Mouse (Mus musculus) cortical plate, adult 2 months (tissue): ENCODE data around the gene Rubcnl. TPM values are rescaled to one million over a fixed set of nuclear protein-coding genes. Genes with fewer than 3 reads are reported as not detected.

ENCODE experiments used
- H3K27ac ChIP-seq: fragments of 200-500 bp; 2 replicates; pipeline ENCODE4 v1.5.1; 2012; ENCODE audit warnings: low read length, control low read depth, inconsistent platforms; ENCODE audit not compliant: insufficient read depth
- H3K4me1 ChIP-seq: fragments of 200-500 bp; 2 replicates; pipeline ENCODE4 v1.6.1; 2011; ENCODE audit warnings: low read length; ENCODE audit not compliant: control insufficient read depth, insufficient read depth
- H3K4me3 ChIP-seq: fragments of 200-500 bp; 2 replicates; pipeline ENCODE4 v1.5.1; 2011; ENCODE audit warnings: mild to moderate bottlenecking, low read length, control low read depth; ENCODE audit not compliant: insufficient read depth
- CTCF ChIP-seq: fragments of 200-500 bp; IDR thresholded peaks from 2 replicates; pipeline ENCODE4 v1.5.1; 2011; ENCODE audit warnings: mild to moderate bottlenecking, control low read depth, low read length; ENCODE audit not compliant: insufficient read depth; ENCODE audit errors: extremely low read depth
- POLR2A ChIP-seq: fragments of 200-500 bp; IDR thresholded peaks from 2 replicates; pipeline ENCODE4 v1.6.1; 2011; ENCODE audit warnings: mild to moderate bottlenecking, low read length, control low read depth; ENCODE audit not compliant: insufficient read depth; ENCODE audit errors: extremely low read depth
- polyA plus RNA-seq: library from polyadenylated mRNA; depleted of rRNA; stranded (reverse); fragments of >200 nt; gene quantifications from 2 replicates; pipeline ENCODE4 v1.2.3, GENCODE M21; 2012

Rubcnl gene
- polyA plus RNA-seq, 1 experiment: 1.6 TPM

GRCm38 (mm10) chr14:75010986-75011655, 4.7 kb upstream of the Rubcnl start:
- TF ChIP-seq CTCF: no peak
- no peak for TF ChIP-seq POLR2A
- no peaks in the 10 kb centered on the region for H3K4me1 ChIP-seq
- no peak overlapping the region for H3K4me3 ChIP-seq
- no peak overlapping the region for H3K27ac ChIP-seq

GRCm38 (mm10) chr14:75016715-75017020, 841 bp downstream of the Rubcnl start:
- no peaks in the 10 kb centered on the region for H3K4me1 ChIP-seq
- TF ChIP-seq POLR2A (no peak), CTCF (no peak)
- no peak overlapping the region for H3K27ac ChIP-seq
- H3K4me3 ChIP-seq: peak overlapping the region; percentile 41

- H3K27ac ChIP-seq: no peak overlapping the region
- no peak for TF ChIP-seq CTCF
- TF ChIP-seq POLR2A: no peak
- H3K4me1 ChIP-seq: no peaks in the 10 kb centered on the region
- no peak overlapping the region for H3K4me3 ChIP-seq
These were observed 1.4 kb downstream of the Rubcnl start for GRCm38 (mm10) chr14:75017277-75017676.

GRCm38 (mm10) chr14:75017877-75018825, 2.3 kb downstream of the Rubcnl start:
- H3K27ac ChIP-seq: no peak overlapping the region
- H3K4me1 ChIP-seq: no peaks in the 10 kb centered on the region
- H3K4me3 ChIP-seq: no peak overlapping the region
- TF ChIP-seq POLR2A (no peak), CTCF (no peak)

GRCm38 (mm10) chr14:75018829-75019228, 3.0 kb downstream of the Rubcnl start:
- no peak overlapping the region for H3K4me3 ChIP-seq
- no peaks in the 10 kb centered on the region for H3K4me1 ChIP-seq
- no peak for TF ChIP-seq POLR2A
- no peak for TF ChIP-seq CTCF
- H3K27ac ChIP-seq: no peak overlapping the region

GRCm38 (mm10) chr14:75020581-75021253, 4.9 kb downstream of the Rubcnl start:
- Histone ChIP-seq H3K4me3 (no peak overlapping the region), H3K27ac (no peak overlapping the region), H3K4me1 (no peaks in the 10 kb centered on the region)
- TF ChIP-seq POLR2A: no peak
- no peak for TF ChIP-seq CTCF

- Histone ChIP-seq H3K4me3 (no peak overlapping the region), H3K27ac (no peak overlapping the region), H3K4me1 (no peaks in the 10 kb centered on the region)
- no peak for TF ChIP-seq POLR2A
- TF ChIP-seq CTCF: no peak
These were observed 6.7 kb downstream of the Rubcnl start for GRCm38 (mm10) chr14:75022522-75022921.

GRCm38 (mm10) chr14:75024793-75025710, 9.2 kb downstream of the Rubcnl start:
- no peak overlapping the region for H3K4me3 ChIP-seq
- no peaks in the 10 kb centered on the region for H3K4me1 ChIP-seq
- H3K27ac ChIP-seq: no peak overlapping the region; the same call in 1 of the 2 replicates
- TF ChIP-seq CTCF (no peak), POLR2A (no peak)

GRCm38 (mm10) chr14:75030764-75031163, 14.9 kb downstream of the Rubcnl start:
- TF ChIP-seq CTCF: no peak
- Histone ChIP-seq H3K4me3 (no peak overlapping the region), H3K4me1 (no peaks in the 10 kb centered on the region), H3K27ac (no peak overlapping the region)
